Mouse (Mus musculus): Measurements from ENCODE around the gene Gas1.

DNA sequence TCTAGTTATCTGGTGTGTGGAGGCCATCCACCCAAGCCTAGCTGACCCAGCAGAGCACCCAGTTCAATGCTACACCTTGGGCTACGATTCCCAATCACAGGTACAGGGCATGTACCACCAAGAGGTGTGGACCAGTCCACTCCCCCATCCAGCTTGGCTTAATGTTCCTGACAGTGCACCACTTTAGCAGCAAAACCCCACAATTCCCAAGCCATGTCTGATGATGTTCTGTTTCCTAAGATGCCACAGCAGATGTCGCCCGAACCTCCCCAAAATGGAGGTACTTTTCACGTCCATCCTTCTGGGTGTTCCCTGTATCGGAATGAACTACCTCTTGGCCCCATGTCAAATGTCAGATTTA is 42.7 kb downstream of the Gas1 start:
- TF ChIP-seq USF1 (IDR thresholded peaks at IDR 0.05; ENCODE audit: low read depth) (no peak), POLR2A (IDR thresholded peaks at IDR 0.05; ENCODE audit: insufficient read length, low read depth) (no peak), POLR2AphosphoS2 (IDR thresholded peaks at IDR 0.05; ENCODE audit: insufficient read length, low read depth) (no peak)

Data from myocyte (in vitro differentiated cells).